Mouse (Mus musculus): Measurements from ENCODE around the gene Tbc1d7. TPM values are rescaled to one million over a fixed set of nuclear protein-coding genes. Genes with fewer than 3 reads are reported as not detected.

The Tbc1d7 gene
- polyA plus RNA-seq, 1 experiment from 2014 or later, result 63.1 TPM

GRCm38 (mm10) chr13:43122306-43123070 lies 48.8 kb downstream of the Tbc1d7 start:
- WGBS, result 80% methylated on average over 16 of the region's 16 CpGs
- Histone ChIP-seq H3K9ac (ENCODE audit: low read length) (no peak overlapping the region), H3K4me2 (ENCODE audit: low read depth, severe bottlenecking) (no peak overlapping the region), H3K36me3 (ENCODE audit: control insufficient read depth, insufficient read depth, low read length) (no peaks in the 10 kb centered on the region), H3K9me3 (ENCODE audit: control insufficient read depth, low read length) (no peaks in the 10 kb centered on the region), H3K27me3 (ENCODE audit: control insufficient read depth, insufficient read depth, low read length) (no peaks in the 10 kb centered on the region), H3K4me1 (ENCODE audit: control insufficient read depth, insufficient read depth, low read length) (0 out of 2 replicates have a peak, but pooled peaks cover 5% of the 10 kb centered on the region), H3K27ac (replicated peaks; ENCODE audit: low read depth, low read length) (no peak overlapping the region), H3K4me3 (ENCODE audit: low read depth, low read length) (no peak overlapping the region)
- DNase-seq (ENCODE audit: low spot score), result no peak
- ATAC-seq (ENCODE audit: insufficient number of reproducible peaks, low FRiP score, low TSS enrichment, low read depth), result no peak

GRCm38 (mm10) chr13:43113141-43113540 lies 58.2 kb downstream of the Tbc1d7 start:
- DNase-seq (ENCODE audit: low spot score) (no peak), ATAC-seq (ENCODE audit: insufficient number of reproducible peaks, low FRiP score, low TSS enrichment, low read depth) (no peak)
- no peaks in the 10 kb centered on the region for H3K4me1 ChIP-seq (ENCODE audit: control insufficient read depth, insufficient read depth, low read length)
- H3K27me3 ChIP-seq (ENCODE audit: control insufficient read depth, insufficient read depth, low read length), result no peaks in the 10 kb centered on the region
- H3K4me2 ChIP-seq (ENCODE audit: low read depth, severe bottlenecking), result no peak overlapping the region
- no peaks in the 10 kb centered on the region for H3K9me3 ChIP-seq (ENCODE audit: control insufficient read depth, low read length)
- 94% methylated on average over 3 of the region's 3 CpGs for WGBS
- H3K36me3 ChIP-seq (ENCODE audit: control insufficient read depth, insufficient read depth, low read length), result no peaks in the 10 kb centered on the region
- no peak overlapping the region for H3K4me3 ChIP-seq (ENCODE audit: low read depth, low read length)
- no peak overlapping the region for H3K27ac ChIP-seq (replicated peaks; ENCODE audit: low read depth, low read length)
- H3K9ac ChIP-seq (ENCODE audit: low read length), result no peak overlapping the region

- H3K4me3 ChIP-seq (ENCODE audit: low read depth, low read length), result no peak overlapping the region
- H3K36me3 ChIP-seq (ENCODE audit: control insufficient read depth, insufficient read depth, low read length), result no peaks in the 10 kb centered on the region
- no peak overlapping the region for H3K9ac ChIP-seq (ENCODE audit: low read length)
- no peaks in the 10 kb centered on the region for H3K27me3 ChIP-seq (ENCODE audit: control insufficient read depth, insufficient read depth, low read length)
- WGBS, result 81% methylated on average over 3 of the region's 3 CpGs
- H3K9me3 ChIP-seq (ENCODE audit: control insufficient read depth, low read length), result no peaks in the 10 kb centered on the region
- H3K27ac ChIP-seq (replicated peaks; ENCODE audit: low read depth, low read length), result no peak overlapping the region
- H3K4me1 ChIP-seq (ENCODE audit: control insufficient read depth, insufficient read depth, low read length), result no peaks in the 10 kb centered on the region
- no peak for ATAC-seq (ENCODE audit: insufficient number of reproducible peaks, low FRiP score, low TSS enrichment, low read depth)
- no peak overlapping the region for H3K4me2 ChIP-seq (ENCODE audit: low read depth, severe bottlenecking)
- DNase-seq (ENCODE audit: low spot score), result no peak
Observed at GRCm38 (mm10) chr13:43112707-43113106, 58.6 kb downstream of the Tbc1d7 start.

- Histone ChIP-seq H3K4me3 (ENCODE audit: low read depth, low read length) (no peak overlapping the region), H3K36me3 (ENCODE audit: control insufficient read depth, insufficient read depth, low read length) (no peaks in the 10 kb centered on the region), H3K4me1 (ENCODE audit: control insufficient read depth, insufficient read depth, low read length) (no peaks in the 10 kb centered on the region), H3K27me3 (ENCODE audit: control insufficient read depth, insufficient read depth, low read length) (no peaks in the 10 kb centered on the region), H3K27ac (replicated peaks; ENCODE audit: low read depth, low read length) (no peak overlapping the region), H3K9me3 (ENCODE audit: control insufficient read depth, low read length) (no peaks in the 10 kb centered on the region), H3K4me2 (ENCODE audit: low read depth, severe bottlenecking) (no peak overlapping the region), H3K9ac (ENCODE audit: low read length) (no peak overlapping the region)
- DNase-seq (ENCODE audit: low spot score) (no peak), ATAC-seq (ENCODE audit: insufficient number of reproducible peaks, low FRiP score, low TSS enrichment, low read depth) (no peak)
- 69% methylated on average over 7 of the region's 7 CpGs for WGBS
Observed at GRCm38 (mm10) chr13:43112280-43112679, 59.0 kb downstream of the Tbc1d7 start.

GRCm38 (mm10) chr13:43104496-43104895 lies 66.8 kb downstream of the Tbc1d7 start:
- no peaks in the 10 kb centered on the region for H3K4me1 ChIP-seq (ENCODE audit: control insufficient read depth, insufficient read depth, low read length)
- H3K27me3 ChIP-seq (ENCODE audit: control insufficient read depth, insufficient read depth, low read length), result no peaks in the 10 kb centered on the region
- ATAC-seq (ENCODE audit: insufficient number of reproducible peaks, low FRiP score, low TSS enrichment, low read depth) (no peak), DNase-seq (ENCODE audit: low spot score) (no peak)
- no peak overlapping the region for H3K27ac ChIP-seq (replicated peaks; ENCODE audit: low read depth, low read length)
- H3K4me3 ChIP-seq (ENCODE audit: low read depth, low read length), result no peak overlapping the region
- no peaks in the 10 kb centered on the region for H3K36me3 ChIP-seq (ENCODE audit: control insufficient read depth, insufficient read depth, low read length)
- H3K9me3 ChIP-seq (ENCODE audit: control insufficient read depth, low read length), result no peaks in the 10 kb centered on the region
- 91% methylated on average over 9 of the region's 9 CpGs for WGBS
- no peak overlapping the region for H3K4me2 ChIP-seq (ENCODE audit: low read depth, severe bottlenecking)
- no peak overlapping the region for H3K9ac ChIP-seq (ENCODE audit: low read length)

- Histone ChIP-seq H3K9ac (ENCODE audit: low read length) (no peak overlapping the region), H3K4me1 (ENCODE audit: control insufficient read depth, insufficient read depth, low read length) (no peaks in the 10 kb centered on the region), H3K9me3 (ENCODE audit: control insufficient read depth, low read length) (no peaks in the 10 kb centered on the region), H3K27me3 (ENCODE audit: control insufficient read depth, insufficient read depth, low read length) (no peaks in the 10 kb centered on the region), H3K4me3 (ENCODE audit: low read depth, low read length) (no peak overlapping the region), H3K36me3 (ENCODE audit: control insufficient read depth, insufficient read depth, low read length) (no peaks in the 10 kb centered on the region), H3K27ac (replicated peaks; ENCODE audit: low read depth, low read length) (no peak overlapping the region), H3K4me2 (ENCODE audit: low read depth, severe bottlenecking) (no peak overlapping the region)
- ATAC-seq (ENCODE audit: insufficient number of reproducible peaks, low FRiP score, low TSS enrichment, low read depth), result no peak
- 75% methylated on average over 7 of the region's 7 CpGs for WGBS
- DNase-seq (ENCODE audit: low spot score), result no peak
Observed at GRCm38 (mm10) chr13:43102943-43103342, 68.4 kb downstream of the Tbc1d7 start.

Other genes with a start within 250 kb of the Tbc1d7 start
- 0.30 and 0.31 TPM in 2 replicates for gene Gfod1, start 132.7 kb upstream of the Tbc1d7 start, polyA plus RNA-seq (2014; fragmentation: Nextera tagmentation; extraction: Ambion mirVana)
- 41.3 and 41.9 TPM in 2 replicates for gene Sirt5, start 194.0 kb upstream of the Tbc1d7 start, polyA plus RNA-seq (2014; fragmentation: Nextera tagmentation; extraction: Ambion mirVana)
- gene Nol7, start 226.9 kb upstream of the Tbc1d7 start, polyA plus RNA-seq (2014; fragmentation: Nextera tagmentation; extraction: Ambion mirVana), result 161 and 171 TPM in 2 replicates

All from limb, embryonic 11.5 days (tissue).